Mouse (Mus musculus): ENCODE measurements at regions not wholly inside any gene's neighbourhood (a gene's known extent, or its start where the extent isn't known, plus 50 kb on each side); places are given as distances from the start of the nearest gene placed in this dataset.

GRCm38 (mm10) chr10:43676289-43676688 lies 98.2 kb downstream of the Cd24a start:
- TF ChIP-seq CTCF (IDR thresholded peaks at IDR 0.05; ENCODE audit: control insufficient read depth, insufficient read depth, insufficient replicate concordance, low read depth, low read length) (no peak), POLR2A (IDR thresholded peaks at IDR 0.05; ENCODE audit: control insufficient read depth, low read depth, low read length) (no peak)
